Mouse (Mus musculus): ENCODE data around the gene Slc17a6.

Gene Slc17a6

GRCm38 (mm10) chr7:51621694-51622145, at the start of gene Slc17a6:
Gene Slc17a6 (plus strand): TSS chr7:51622006.
- DNase-seq (ENCODE audit: low spot score in 2 of 2): peak; percentile 18 to 32

DNA sequence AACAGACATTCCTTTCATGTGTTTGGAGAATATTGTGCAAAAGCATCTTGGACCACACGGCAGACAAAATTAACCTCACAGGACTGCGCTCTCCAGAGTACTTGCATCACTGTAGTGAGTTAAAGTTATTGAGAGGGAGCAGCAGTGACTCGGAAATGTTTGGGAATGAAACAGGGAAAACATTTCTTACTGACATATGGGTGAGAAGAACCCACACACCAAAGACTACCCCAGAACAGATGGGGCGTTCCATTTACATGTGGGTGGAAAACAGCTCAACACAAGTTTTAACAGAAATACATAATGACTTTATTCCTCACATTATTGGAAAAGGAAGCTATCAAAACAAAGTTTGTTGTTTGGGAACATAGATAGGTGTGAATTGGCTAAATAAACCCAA, 21.8 kb upstream of the Slc17a6 start:
- no peak for DNase-seq (ENCODE audit: low spot score in 2 of 2)

DNA sequence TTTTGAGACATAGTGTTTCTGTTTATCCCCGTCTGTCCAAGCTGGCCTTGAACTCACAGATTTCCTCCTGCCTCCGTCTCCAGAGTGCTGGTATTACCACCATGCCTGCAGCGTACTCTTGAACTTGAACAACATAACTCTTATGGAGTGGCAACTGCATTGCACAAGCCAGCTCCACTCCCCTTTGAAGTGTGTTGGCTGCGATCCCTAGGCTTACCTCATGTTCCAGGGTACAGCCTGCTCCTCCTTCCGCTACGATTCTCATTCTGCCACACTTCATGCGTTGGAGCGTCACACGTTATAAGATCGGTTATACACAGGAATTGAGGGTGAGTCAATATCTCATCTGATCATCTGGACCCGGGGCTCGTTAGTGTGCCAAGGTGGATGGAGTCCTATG, 18.1 kb upstream of the Slc17a6 start:
- no peak for DNase-seq (ENCODE audit: low spot score in 2 of 2)

- DNase-seq (ENCODE audit: low spot score in 2 of 2): no peak
Measured at GRCm38 (mm10) chr7:51614404-51614803, 7.4 kb upstream of the Slc17a6 start.

DNA sequence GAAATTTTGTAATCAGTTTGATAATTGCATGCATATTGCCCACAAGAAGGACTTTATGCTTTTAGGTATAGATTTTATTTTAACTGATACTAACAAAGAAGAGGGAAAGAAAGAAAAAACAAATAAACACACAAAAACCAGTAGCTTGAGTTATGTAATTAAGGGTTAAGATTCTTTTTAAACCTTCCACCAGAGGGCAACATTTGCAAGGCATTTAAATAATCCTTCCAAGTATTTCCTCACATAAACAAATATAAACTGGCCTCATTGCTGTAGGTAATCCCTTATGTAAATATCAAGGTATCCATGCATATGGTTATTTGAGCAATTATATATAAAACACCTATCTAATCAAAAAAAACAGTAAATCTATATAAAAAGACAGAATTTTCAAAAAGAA, 3.9 kb upstream of the Slc17a6 start:
- DNase-seq (ENCODE audit: low spot score in 2 of 2): no peak

DNA sequence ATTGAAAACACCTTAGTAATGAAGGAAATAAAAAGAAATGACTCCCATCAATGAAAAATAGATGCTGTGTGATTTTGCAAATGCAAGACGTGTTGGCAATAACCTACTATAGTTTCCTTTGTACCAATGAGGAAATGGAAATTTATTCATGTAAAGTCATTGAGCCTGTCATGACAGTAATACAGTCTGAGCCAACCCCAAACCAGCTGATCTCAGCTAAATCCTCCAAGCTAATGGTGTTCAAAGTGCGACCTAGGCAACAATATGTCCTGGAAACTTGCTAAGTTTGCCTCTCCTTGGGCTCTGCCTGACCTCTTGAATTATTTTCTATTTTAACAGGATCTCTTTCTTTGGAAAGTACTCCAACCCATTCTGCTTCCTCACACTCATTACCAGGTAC, 3.4 kb upstream of the Slc17a6 start:
- no peak for DNase-seq (ENCODE audit: low spot score in 2 of 2)

DNA sequence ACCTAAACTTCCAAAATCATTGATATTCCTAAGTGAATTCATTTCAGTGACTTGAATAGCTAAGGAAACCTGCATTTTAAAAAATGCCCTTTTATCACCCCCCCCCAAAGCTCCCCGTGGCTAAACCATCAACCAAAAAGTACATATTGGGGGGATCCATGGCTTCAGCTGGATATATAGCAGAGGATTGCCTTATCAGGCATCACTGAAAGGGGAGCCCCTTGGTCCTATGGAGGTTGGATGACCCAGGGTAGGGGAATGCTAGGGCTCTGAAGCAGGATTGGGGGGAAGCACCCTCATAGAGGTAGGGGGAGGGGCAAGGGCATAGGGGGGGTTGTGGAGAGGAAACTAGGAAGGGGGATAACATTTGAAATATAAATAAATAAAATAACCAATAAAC, 1.8 kb upstream of the Slc17a6 start:
- DNase-seq (ENCODE audit: low spot score in 2 of 2): no peak

- DNase-seq (ENCODE audit: low spot score in 2 of 2): peak in 1 of 2 experiments; percentile 12
Measured at GRCm38 (mm10) chr7:51622196-51622595, 390 bp downstream of the Slc17a6 start.

GRCm38 (mm10) chr7:51622666-51623065, 860 bp downstream of the Slc17a6 start:
- no peak for DNase-seq (ENCODE audit: low spot score in 2 of 2)

- no peak for DNase-seq (ENCODE audit: low spot score in 2 of 2)
Measured at GRCm38 (mm10) chr7:51624336-51624897, 2.6 kb downstream of the Slc17a6 start.

DNA sequence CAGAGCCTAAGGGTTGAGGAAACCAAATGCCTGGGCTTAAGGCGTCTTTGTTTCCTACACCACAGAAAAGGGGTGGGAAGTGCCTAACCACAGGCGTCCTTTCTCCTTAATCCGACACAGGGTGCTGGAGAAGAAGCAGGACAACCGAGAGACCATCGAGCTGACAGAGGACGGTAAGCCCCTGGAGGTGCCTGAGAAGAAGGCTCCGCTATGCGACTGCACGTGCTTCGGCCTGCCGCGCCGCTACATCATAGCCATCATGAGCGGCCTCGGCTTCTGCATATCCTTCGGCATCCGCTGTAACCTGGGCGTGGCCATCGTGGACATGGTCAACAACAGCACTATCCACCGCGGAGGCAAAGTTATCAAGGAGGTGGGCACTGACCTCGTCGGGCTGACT, 3.4 kb downstream of the Slc17a6 start:
- peak in 1 of 2 experiments; percentile 17 for DNase-seq (ENCODE audit: low spot score in 2 of 2)

DNA sequence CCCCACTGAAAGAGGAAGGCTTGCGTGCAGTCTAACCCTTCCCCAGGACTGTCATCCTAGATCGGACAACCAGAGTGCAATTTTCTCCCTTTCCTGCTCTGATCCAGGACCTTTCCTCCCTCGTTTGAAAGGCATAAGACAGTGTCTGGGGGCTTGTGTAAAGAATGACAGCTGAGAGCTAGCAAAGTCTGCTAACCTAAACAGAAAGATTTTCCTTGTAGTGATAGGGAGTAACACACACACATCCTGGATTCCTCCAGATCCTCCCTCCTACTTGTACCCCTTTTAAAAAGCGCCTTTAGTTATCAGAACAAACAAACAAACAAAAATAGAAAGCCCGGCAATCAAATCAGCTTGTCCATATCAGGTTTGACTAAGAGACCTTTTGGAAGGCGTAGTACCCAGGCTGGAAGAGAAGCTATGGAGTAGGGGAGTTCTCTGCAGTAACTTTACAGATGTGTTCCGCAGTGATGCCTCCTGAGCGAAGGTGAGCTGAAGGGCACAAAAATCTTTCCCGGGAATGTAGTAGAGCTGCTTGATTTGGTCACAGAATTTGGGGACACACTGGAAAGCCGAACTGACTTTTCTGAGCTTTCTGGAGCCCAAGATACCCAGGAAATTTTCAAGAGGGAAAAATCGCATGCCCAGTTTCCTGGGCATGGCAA, 3.9 kb downstream of the Slc17a6 start:
- DNase-seq (ENCODE audit: low spot score in 2 of 2): no peak

DNA sequence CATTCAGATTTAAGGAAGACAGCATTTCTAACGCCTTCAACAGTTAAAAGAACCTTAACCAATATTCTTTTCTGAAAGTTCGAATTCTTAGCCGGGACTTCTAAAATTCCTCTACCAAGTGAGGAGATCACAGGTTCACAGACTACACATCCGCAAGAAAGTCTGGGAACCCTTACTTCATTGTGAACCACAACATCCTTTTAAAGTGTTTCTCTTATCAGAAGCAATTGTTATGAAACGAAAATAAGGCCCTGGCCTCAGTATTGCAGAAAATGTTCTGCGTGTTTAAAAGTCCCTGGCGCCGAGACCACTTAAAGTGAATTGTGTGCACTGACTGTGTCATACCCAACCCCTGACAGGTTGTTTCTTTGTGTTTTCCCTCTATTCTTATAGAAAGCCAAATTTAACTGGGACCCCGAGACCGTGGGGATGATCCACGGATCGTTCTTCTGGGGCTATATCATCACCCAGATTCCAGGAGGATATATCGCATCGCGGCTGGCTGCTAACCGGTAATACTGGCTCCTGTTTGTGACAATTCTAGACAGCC, 4.7 kb downstream of the Slc17a6 start:
- DNase-seq (ENCODE audit: low spot score in 2 of 2): no peak

GRCm38 (mm10) chr7:51627001-51627631, 5.3 kb downstream of the Slc17a6 start:
- peak; percentile 11 to 12 for DNase-seq (ENCODE audit: low spot score in 2 of 2)

DNA sequence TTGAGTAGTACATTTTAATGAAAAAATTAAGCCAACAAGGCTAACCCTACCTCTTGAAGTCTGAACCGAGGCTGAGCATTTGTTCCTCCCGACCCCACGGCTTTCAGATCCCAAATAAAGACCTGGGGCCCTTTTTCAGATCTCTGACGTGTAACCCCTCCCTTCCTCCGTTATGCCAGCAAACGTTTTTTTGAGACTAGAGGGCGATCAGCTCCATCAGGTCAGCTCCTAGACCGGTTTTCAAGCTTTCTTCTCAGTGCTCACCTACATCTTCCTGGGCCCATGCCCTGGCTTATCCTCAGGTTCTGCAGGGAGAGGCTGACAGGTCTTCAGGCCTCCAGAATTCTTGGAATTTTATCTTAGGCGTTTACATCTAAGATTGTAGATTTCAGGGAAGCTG, 5.9 kb downstream of the Slc17a6 start:
- DNase-seq (ENCODE audit: low spot score in 2 of 2): no peak

DNA sequence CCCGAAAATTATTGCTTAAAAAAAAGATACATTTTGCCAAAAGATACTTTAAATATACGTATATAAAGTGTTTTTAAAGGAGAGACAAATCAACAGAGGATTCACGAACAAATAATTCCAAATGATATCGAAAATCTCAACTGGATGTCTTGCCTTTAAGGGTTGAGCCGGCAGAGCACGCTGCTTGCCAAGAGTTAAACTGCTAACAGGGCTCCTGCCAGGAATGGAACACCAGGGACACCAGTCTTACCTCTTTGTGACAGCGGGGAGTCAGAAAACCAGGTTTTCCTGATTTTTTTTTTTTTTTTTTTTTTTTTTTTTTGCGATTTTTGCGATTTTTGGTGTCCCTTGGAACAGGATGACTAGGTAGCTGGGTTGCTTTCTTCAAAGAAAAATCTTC, 6.5 kb downstream of the Slc17a6 start:
- DNase-seq (ENCODE audit: low spot score in 2 of 2): no peak

- DNase-seq (ENCODE audit: low spot score in 2 of 2): no peak
Measured at GRCm38 (mm10) chr7:51629206-51629605, 7.4 kb downstream of the Slc17a6 start.

DNA sequence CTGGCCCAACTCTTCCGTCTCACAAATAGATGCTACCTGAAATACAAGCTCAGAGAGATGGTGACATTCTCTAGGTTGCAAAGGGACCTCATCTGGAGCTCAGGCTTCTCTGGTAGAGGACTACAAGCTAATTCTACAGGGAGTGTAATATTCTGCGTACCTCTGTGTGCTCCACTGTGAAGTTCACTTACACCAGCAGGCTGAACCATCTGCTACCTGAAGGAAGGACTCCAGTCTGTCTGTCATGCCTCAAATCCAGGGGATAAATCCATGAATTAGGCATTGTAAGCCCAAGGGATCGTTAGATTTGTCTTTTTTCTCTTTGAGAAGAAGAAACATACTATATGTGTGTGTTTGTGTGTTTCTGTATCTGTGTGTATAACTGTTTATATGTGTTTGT, 9.4 kb downstream of the Slc17a6 start:
- no peak for DNase-seq (ENCODE audit: low spot score in 2 of 2)

DNA sequence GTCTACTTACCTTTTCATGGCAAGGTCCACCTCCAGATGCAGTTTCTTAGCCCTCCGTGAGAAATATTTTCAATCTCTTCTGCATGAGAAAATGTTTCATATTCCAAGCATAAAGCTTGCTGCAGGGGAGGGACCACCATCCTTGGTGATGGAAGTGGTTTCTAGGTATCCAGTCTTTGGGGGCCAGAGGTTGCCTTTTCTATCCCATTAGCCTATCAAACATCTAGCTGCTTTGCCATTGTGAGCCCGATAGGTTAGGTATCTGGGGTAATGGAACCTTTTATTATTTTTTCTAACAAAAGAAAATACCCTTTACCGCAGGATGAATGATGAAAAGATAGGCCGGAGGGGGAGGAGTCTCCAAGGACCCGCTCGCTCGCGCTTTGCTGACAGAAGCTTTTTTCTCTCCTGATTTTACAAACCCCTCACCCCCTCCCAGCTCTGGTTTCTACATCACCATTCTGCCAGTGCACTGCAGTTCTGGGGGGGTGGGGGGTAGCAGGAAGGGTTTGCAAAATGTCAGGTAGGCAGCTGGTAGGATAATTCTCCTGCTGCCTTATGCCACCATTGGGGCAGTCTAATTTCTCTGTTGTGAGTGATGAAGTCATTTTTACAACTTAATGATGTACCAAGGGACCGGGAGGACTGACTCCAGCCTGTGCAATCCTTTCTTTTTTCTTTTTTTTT, 10.9 kb downstream of the Slc17a6 start:
- no peak for DNase-seq (ENCODE audit: low spot score in 2 of 2)

DNA sequence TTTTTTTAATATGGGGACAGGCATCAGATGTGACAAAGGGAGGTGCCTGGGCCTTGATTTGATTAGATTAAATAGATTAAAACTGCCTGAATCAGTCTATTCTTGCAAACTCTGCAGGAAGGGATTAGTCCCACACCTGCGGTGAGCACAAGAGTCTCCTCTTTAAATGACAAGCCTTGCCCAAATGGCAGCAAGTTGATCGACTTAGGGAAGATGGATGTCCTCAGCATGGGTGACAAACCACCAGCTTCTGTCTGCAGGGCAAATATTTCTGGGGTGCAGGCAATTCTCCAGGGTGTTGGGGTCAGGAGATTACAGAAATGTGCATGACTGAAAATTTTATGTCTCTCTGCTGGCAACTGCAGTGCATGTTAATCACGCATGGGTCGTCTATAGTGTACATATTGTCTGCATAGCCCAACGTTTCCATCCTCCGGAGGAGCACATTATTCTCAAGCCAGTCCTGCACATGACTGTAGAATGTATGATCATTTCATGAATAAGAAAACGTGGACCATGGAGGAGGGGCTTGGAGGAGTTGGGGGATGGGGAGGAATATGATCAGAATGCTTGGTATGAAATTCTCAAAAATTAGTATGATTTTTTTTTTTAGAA, 11.5 kb downstream of the Slc17a6 start:
- DNase-seq (ENCODE audit: low spot score in 2 of 2): no peak

GRCm38 (mm10) chr7:51657152-51657551, 35.3 kb downstream of the Slc17a6 start:
- DNase-seq (ENCODE audit: low spot score in 2 of 2): no peak

DNA sequence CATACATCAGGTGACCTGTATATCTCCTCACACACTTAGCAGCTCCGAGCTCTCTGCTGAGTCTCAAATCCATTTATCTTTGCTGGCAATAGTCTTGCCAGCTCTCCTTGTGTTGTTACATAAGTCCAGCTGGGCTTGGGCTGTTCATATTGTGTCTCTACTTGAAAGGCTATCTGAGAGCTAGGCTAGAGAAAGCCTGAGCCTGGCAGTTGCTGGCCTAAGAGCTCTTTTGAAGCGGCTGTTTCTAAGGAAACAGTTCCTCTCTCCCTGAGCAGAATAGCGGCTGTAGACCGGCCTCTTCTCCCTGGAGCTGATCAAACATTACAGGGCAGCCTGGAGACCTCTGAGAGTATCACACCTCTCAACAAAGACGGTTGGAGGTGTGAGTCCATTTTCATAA, 40.6 kb downstream of the Slc17a6 start:
- peak in 1 of 2 experiments; percentile 5 for DNase-seq (ENCODE audit: low spot score in 2 of 2)
